Mouse (Mus musculus) C2C12 (cell line): ENCODE results near the gene Ifrd1. TPM values are rescaled to one million over a fixed set of nuclear protein-coding genes. Genes with fewer than 3 reads are reported as not detected.

Experiments used
- H3K27me3 ChIP-seq: one replicate; pipeline ENCODE4 v1.6.1; 2011; ENCODE audit not compliant: control insufficient read depth, insufficient read depth, insufficient read length
- H3K36me3 ChIP-seq: one replicate; pipeline ENCODE4 v1.6.1; 2011; ENCODE audit not compliant: control insufficient read depth, insufficient read depth
- H3K4me3 ChIP-seq: one replicate; pipeline ENCODE4 v1.5.1; 2011; ENCODE audit warnings: mild to moderate bottlenecking, control low read depth; ENCODE audit not compliant: poor library complexity, insufficient read depth, severe bottlenecking
- H3K79me2 ChIP-seq: one replicate; pipeline ENCODE4 v1.6.1; 2011; ENCODE audit not compliant: control insufficient read depth, insufficient read depth
- H3K79me3 ChIP-seq: one replicate; pipeline ENCODE4 v1.6.1; 2011; ENCODE audit warnings: low read depth, control low read depth
- H3ac ChIP-seq: one replicate; pipeline ENCODE3; 2011; ENCODE audit warnings: low read depth; ENCODE audit not compliant: control insufficient read depth, insufficient read length
- CEBPB ChIP-seq: IDR thresholded peaks from one replicate; pipeline ENCODE4 v1.6.1; 2011; ENCODE audit warnings: low read depth, mild to moderate bottlenecking, control low read depth, moderate library complexity
- CTCF ChIP-seq: IDR thresholded peaks from one replicate; pipeline ENCODE4 v1.5.1; 2011; ENCODE audit not compliant: control insufficient read depth, insufficient read depth, insufficient read length
- FOSL1 ChIP-seq: IDR thresholded peaks from one replicate; pipeline ENCODE4 v1.8.0; 2011; ENCODE audit warnings: mild to moderate bottlenecking, low read length; ENCODE audit not compliant: poor library complexity, insufficient read depth, severe bottlenecking
- MAX ChIP-seq: IDR thresholded peaks from one replicate; pipeline ENCODE4 v1.6.1; 2011; ENCODE audit warnings: mild to moderate bottlenecking, control low read depth
- MYOD1 ChIP-seq: IDR thresholded peaks from one replicate; pipeline ENCODE4 v1.6.1; 2011; ENCODE audit warnings: low read depth; ENCODE audit not compliant: control insufficient read depth, insufficient read length
- MYOG ChIP-seq: IDR thresholded peaks from one replicate; pipeline ENCODE4 v1.6.1; 2011; ENCODE audit not compliant: control insufficient read depth, insufficient read length; ENCODE audit errors: extremely low read depth
- USF1 ChIP-seq: IDR thresholded peaks from one replicate; pipeline ENCODE4 v1.6.1; 2011; ENCODE audit warnings: low read depth, mild to moderate bottlenecking, control low read depth, moderate library complexity
- polyA plus RNA-seq: library from polyadenylated mRNA; unstranded; fragments of >200 nt; fragmentation: generic; extraction: Trizol; gene quantifications from one replicate; pipeline ENCODE4 v1.2.1, GENCODE M21; 2012; ENCODE audit warnings: missing spikeins

Ifrd1 gene
- polyA plus RNA-seq, 1 experiment: 166 TPM

DNA sequence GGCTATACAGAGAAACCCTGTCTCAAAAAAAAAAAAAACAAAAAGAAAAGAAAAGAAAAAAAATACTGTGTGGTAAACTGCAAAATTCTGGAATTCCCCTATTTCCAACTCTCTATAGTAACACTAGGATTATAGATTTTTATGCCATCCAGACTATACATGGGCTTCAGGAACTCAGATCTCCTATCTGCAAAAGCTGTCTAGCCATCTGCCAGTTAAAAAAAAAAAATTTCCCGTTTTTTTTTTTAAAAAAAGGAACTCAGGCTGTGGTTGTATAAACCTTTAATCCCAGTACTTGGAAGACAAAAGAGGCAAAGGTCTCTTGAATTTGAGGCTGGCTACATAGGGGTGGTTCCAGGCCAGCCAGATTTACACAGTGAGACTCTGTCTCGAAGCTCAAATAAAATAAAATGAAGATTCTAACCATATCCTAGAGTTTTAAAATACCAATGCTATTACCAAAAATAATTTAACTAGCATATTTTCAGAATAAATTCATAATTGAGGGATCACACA, 29.8 kb downstream of the Ifrd1 start:
- Histone ChIP-seq H3K36me3 (peaks cover 72% of the 10 kb centered on the region), H3K27me3 (no peaks in the 10 kb centered on the region), H3ac (no peak overlapping the region), H3K79me2 (peaks cover 94% of the 10 kb centered on the region), H3K4me3 (no peak overlapping the region), H3K79me3 (peaks cover 84% of the 10 kb centered on the region)
- no peak for TF ChIP-seq USF1
- TF ChIP-seq MYOG: no peak
- TF ChIP-seq FOSL1: no peak
- TF ChIP-seq MAX: no peak
- TF ChIP-seq CTCF: no peak
- no peak for TF ChIP-seq CEBPB
- TF ChIP-seq MYOD1: no peak

GRCm38 (mm10) chr12:40217776-40218175, 30.5 kb downstream of the Ifrd1 start:
- Histone ChIP-seq H3ac (no peak overlapping the region), H3K27me3 (no peaks in the 10 kb centered on the region), H3K79me3 (peaks cover 90% of the 10 kb centered on the region), H3K4me3 (no peak overlapping the region), H3K36me3 (peaks cover 79% of the 10 kb centered on the region), H3K79me2 (peaks cover 100% of the 10 kb centered on the region)
- TF ChIP-seq CEBPB (no peak), CTCF (no peak), MYOD1 (no peak), MYOG (no peak), FOSL1 (no peak), MAX (no peak), USF1 (no peak)

- no peak for TF ChIP-seq USF1
- Histone ChIP-seq H3ac (no peak overlapping the region), H3K27me3 (no peaks in the 10 kb centered on the region), H3K79me2 (peaks cover 100% of the 10 kb centered on the region), H3K4me3 (no peak overlapping the region), H3K79me3 (peaks cover 89% of the 10 kb centered on the region), H3K36me3 (peaks cover 91% of the 10 kb centered on the region)
Measured at GRCm38 (mm10) chr12:40214888-40215876, 33.1 kb downstream of the Ifrd1 start.

- TF ChIP-seq CTCF: no peak
- Histone ChIP-seq H3K36me3 (peaks cover 100% of the 10 kb centered on the region), H3K27me3 (no peaks in the 10 kb centered on the region), H3K79me2 (peaks cover 72% of the 10 kb centered on the region), H3K79me3 (peaks cover 51% of the 10 kb centered on the region), H3K4me3 (no peak overlapping the region), H3ac (no peak overlapping the region)
Measured at GRCm38 (mm10) chr12:40209049-40209448, 39.3 kb downstream of the Ifrd1 start.

DNA sequence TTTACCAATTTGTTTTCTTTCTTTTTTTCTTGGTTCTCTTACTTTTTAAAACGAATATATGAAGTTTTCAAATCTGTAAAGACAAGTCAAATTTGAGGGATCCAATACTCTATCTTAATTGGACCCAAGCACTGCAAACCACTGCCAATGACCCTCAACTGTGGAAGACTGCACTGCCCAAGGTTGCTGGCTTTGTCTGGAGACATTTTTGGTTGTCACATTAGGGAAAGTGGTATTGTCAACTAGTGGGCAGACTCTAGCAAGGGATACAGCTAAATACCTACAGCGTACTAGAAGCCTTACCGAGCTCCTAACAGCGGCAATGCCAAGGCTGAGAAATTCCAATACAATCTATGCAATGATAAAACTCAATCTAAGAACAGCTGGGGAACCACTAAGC, 40.4 kb downstream of the Ifrd1 start:
- Histone ChIP-seq H3K27me3 (no peaks in the 10 kb centered on the region), H3ac (no peak overlapping the region), H3K79me3 (peaks cover 43% of the 10 kb centered on the region), H3K4me3 (no peak overlapping the region), H3K36me3 (peaks cover 100% of the 10 kb centered on the region), H3K79me2 (peaks cover 61% of the 10 kb centered on the region)
- TF ChIP-seq USF1 (no peak), MYOG (no peak), CTCF (no peak), MAX (no peak), FOSL1 (no peak), MYOD1 (no peak), CEBPB (no peak)
